Mouse (Mus musculus): ENCODE data around the gene Cep57l1. TPM values are rescaled to one million over a fixed set of nuclear protein-coding genes. Genes with fewer than 3 reads are reported as not detected.

Cep57l1 gene
- polyA plus RNA-seq, 1 experiment from 2014 or later = 24.8 TPM

DNA sequence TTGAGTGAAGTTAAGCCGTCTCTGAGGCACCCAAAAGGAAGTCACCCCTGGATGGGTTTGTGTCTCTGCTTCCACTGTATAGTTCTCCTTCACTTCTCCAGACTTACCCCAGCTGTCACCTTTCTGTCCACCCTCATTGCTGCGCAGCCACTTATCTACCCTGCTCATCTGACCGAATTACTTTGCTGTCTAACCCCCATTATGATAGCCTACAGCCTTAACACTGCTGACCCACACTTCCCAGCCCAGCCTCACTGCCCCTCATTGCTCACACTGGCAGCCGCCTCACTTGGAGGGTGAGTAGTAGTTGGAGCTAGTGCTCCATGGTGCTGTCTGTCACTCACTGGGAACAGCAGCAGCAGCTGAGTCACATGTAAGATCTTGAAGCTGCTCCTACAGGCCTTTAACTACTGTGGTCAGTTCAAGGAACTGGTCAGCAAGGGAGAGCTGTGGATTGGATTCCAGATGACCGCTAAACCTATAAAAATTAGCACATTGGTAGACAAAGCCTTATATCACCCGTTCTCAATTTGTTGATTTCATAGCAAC lies 4.7 kb upstream of the Cep57l1 start:
- H3K27ac ChIP-seq = no peak overlapping the region
- H3K9me3 ChIP-seq = no peaks in the 10 kb centered on the region
- H3K27me3 ChIP-seq = no peaks in the 10 kb centered on the region
- WGBS = 89% methylated on average over 6 of the region's 6 CpGs
- ATAC-seq (ENCODE audit: insufficient number of reproducible peaks, insufficient read depth, low FRiP score, low TSS enrichment, low read depth) = no peak
- no peak overlapping the region for H3K4me2 ChIP-seq
- peaks cover 25% of the 10 kb centered on the region for H3K4me1 ChIP-seq (replicated peaks)
- no peak overlapping the region for H3K4me3 ChIP-seq (replicated peaks)
- no peaks in the 10 kb centered on the region for H3K36me3 ChIP-seq
- no peak overlapping the region for H3K9ac ChIP-seq (replicated peaks)

GRCm38 (mm10) chr10:41812566-41812965 lies 2.9 kb upstream of the Cep57l1 start:
- 82% methylated on average over 6 of the region's 6 CpGs for WGBS
- Histone ChIP-seq H3K27ac (no peak overlapping the region), H3K36me3 (no peaks in the 10 kb centered on the region), H3K9ac (replicated peaks) (no peak overlapping the region), H3K27me3 (no peaks in the 10 kb centered on the region), H3K9me3 (0 out of 2 replicates have a peak, but pooled peaks cover 9% of the 10 kb centered on the region), H3K4me1 (replicated peaks) (peaks cover 25% of the 10 kb centered on the region), H3K4me2 (peak overlapping the region; percentile 79), H3K4me3 (replicated peaks) (0 out of 2 replicates have a peak overlapping the region, but pooled peaks have one; percentile 12)
- no peak for ATAC-seq (ENCODE audit: insufficient number of reproducible peaks, insufficient read depth, low FRiP score, low TSS enrichment, low read depth)

GRCm38 (mm10) chr10:41810564-41811455 lies 1.1 kb upstream of the Cep57l1 start:
- Histone ChIP-seq H3K4me3 (replicated peaks) (peak overlapping the region; percentile 65), H3K4me1 (replicated peaks) (peaks cover 25% of the 10 kb centered on the region), H3K9me3 (0 out of 2 replicates have a peak, but pooled peaks cover 9% of the 10 kb centered on the region), H3K4me2 (peak overlapping the region; percentile 79), H3K9ac (replicated peaks) (peak overlapping the region; percentile 75), H3K27ac (peak overlapping the region; percentile 96), H3K36me3 (no peaks in the 10 kb centered on the region), H3K27me3 (no peaks in the 10 kb centered on the region)
- WGBS = under 1% methylated on average over 36 of the region's 36 CpGs
- no peak; the same call in 1 of the 2 replicates for ATAC-seq (ENCODE audit: insufficient number of reproducible peaks, insufficient read depth, low FRiP score, low TSS enrichment, low read depth)

- H3K9ac ChIP-seq (replicated peaks) = peak overlapping the region; percentile 75
- H3K36me3 ChIP-seq = no peaks in the 10 kb centered on the region
- H3K4me3 ChIP-seq (replicated peaks) = peak overlapping the region; percentile 65
- H3K27me3 ChIP-seq = no peaks in the 10 kb centered on the region
- 0 out of 2 replicates have a peak, but pooled peaks cover 9% of the 10 kb centered on the region for H3K9me3 ChIP-seq
- WGBS = 3% methylated on average over 25 of the region's 25 CpGs
- ATAC-seq (ENCODE audit: insufficient number of reproducible peaks, insufficient read depth, low FRiP score, low TSS enrichment, low read depth) = peak; percentile 64
- H3K4me1 ChIP-seq (replicated peaks) = peaks cover 25% of the 10 kb centered on the region
- H3K27ac ChIP-seq = peak overlapping the region; percentile 96
- H3K4me2 ChIP-seq = peak overlapping the region; percentile 79
These were observed 446 bp downstream of the Cep57l1 start for GRCm38 (mm10) chr10:41809080-41809770.

DNA sequence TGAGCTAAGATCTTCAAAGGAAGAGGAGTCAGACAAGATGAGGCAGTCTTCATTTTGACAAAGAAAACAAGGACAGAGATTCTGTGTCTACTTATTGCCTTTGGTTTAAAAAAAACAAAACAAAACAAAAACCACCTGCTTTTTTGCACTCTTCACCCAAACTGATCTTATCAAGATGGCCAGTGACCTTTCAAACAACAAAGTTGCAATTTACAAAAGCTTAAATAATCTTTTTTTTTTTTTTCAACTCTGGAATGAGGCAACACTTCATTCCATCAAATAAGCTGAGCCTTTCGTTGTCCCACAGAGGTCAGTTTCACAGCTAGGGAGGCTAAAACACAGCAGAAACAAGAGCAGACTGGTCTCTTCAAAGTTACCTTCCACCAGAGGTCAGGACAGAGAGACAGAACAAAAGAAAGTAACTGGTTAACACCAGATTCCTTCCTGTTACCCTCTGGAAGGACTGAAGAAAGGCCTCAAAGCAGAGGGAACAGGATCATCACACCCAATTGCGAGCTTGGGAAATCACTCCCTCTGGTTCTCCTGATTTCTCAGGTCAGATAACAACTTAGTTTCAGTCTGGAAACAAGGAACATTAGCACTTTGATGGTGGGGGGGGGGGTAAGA lies 3.8 kb downstream of the Cep57l1 start:
- H3K9me3 ChIP-seq = peaks cover 23% of the 10 kb centered on the region; the same call in 1 of the 2 replicates
- WGBS = 67% methylated on average over 2 of the region's 2 CpGs
- no peak overlapping the region for H3K27ac ChIP-seq
- H3K4me1 ChIP-seq (replicated peaks) = no peaks in the 10 kb centered on the region
- no peaks in the 10 kb centered on the region for H3K27me3 ChIP-seq
- H3K4me2 ChIP-seq = no peak overlapping the region
- no peak overlapping the region for H3K9ac ChIP-seq (replicated peaks)
- peaks cover 25% of the 10 kb centered on the region for H3K36me3 ChIP-seq
- ATAC-seq (ENCODE audit: insufficient number of reproducible peaks, insufficient read depth, low FRiP score, low TSS enrichment, low read depth) = no peak
- H3K4me3 ChIP-seq (replicated peaks) = no peak overlapping the region

DNA sequence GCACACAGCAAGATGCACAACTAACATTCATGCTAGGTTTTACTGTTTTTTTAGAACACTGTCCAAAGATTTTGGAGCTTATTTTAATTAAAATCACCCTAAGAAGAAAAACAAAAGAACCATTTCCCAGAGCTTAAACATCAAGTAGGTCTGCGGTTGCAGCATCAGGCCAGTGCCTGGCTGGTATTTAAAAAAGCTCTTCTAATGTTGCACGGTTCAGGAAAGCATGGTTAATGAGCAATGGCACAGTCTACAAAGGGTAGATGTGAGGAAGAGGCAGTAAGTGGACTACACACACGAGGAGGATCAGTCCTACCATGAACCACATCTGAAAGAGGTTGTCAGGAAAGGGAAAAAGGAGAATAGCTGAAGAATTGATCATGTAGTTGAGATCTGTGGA lies 5.0 kb downstream of the Cep57l1 start:
- H3K9ac ChIP-seq (replicated peaks) = no peak overlapping the region
- H3K4me3 ChIP-seq (replicated peaks) = no peak overlapping the region
- no peak overlapping the region for H3K4me2 ChIP-seq
- WGBS = 91% methylated on average over 3 of the region's 3 CpGs
- H3K9me3 ChIP-seq = peaks cover 23% of the 10 kb centered on the region; the same call in 1 of the 2 replicates
- H3K4me1 ChIP-seq (replicated peaks) = no peaks in the 10 kb centered on the region
- no peak for ATAC-seq (ENCODE audit: insufficient number of reproducible peaks, insufficient read depth, low FRiP score, low TSS enrichment, low read depth)
- H3K36me3 ChIP-seq = peaks cover 36% of the 10 kb centered on the region
- no peaks in the 10 kb centered on the region for H3K27me3 ChIP-seq
- no peak overlapping the region for H3K27ac ChIP-seq

DNA sequence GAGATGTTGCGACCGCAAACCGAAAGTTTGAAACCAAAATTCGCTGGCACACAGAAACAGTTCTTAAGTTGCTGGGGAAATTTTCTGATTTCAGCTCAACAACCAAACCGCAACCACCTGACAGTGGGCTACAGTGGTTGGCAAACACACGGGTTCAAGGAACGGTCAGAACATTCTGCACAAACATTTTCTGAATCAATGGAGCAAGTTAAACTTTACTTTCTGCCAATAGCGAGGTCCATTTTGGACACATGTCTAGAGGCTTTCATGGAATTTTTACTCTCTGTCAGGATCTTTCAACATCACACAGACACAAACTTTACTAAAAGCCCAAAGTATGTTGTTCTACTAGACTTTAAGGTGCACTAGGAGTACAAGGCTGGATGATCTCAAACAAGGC lies 6.2 kb downstream of the Cep57l1 start:
- 96% methylated on average over 8 of the region's 8 CpGs for WGBS
- peaks cover 22% of the 10 kb centered on the region; the same call in 1 of the 2 replicates for H3K9me3 ChIP-seq
- ATAC-seq (ENCODE audit: insufficient number of reproducible peaks, insufficient read depth, low FRiP score, low TSS enrichment, low read depth) = no peak
- H3K4me3 ChIP-seq (replicated peaks) = no peak overlapping the region
- H3K4me2 ChIP-seq = no peak overlapping the region
- H3K9ac ChIP-seq (replicated peaks) = no peak overlapping the region
- no peak overlapping the region for H3K27ac ChIP-seq
- H3K27me3 ChIP-seq = no peaks in the 10 kb centered on the region
- no peaks in the 10 kb centered on the region for H3K4me1 ChIP-seq (replicated peaks)
- H3K36me3 ChIP-seq = peaks cover 43% of the 10 kb centered on the region

- Histone ChIP-seq H3K4me2 (no peak overlapping the region), H3K9ac (replicated peaks) (no peak overlapping the region), H3K4me3 (replicated peaks) (no peak overlapping the region), H3K36me3 (peaks cover 49% of the 10 kb centered on the region), H3K27me3 (no peaks in the 10 kb centered on the region), H3K27ac (no peak overlapping the region), H3K4me1 (replicated peaks) (no peaks in the 10 kb centered on the region), H3K9me3 (peaks cover 17% of the 10 kb centered on the region; the same call in 1 of the 2 replicates)
- ATAC-seq (ENCODE audit: insufficient number of reproducible peaks, insufficient read depth, low FRiP score, low TSS enrichment, low read depth) = no peak
- 96% methylated on average over 8 of the region's 8 CpGs for WGBS
These were observed 12.4 kb downstream of the Cep57l1 start for GRCm38 (mm10) chr10:41797253-41797652.

DNA sequence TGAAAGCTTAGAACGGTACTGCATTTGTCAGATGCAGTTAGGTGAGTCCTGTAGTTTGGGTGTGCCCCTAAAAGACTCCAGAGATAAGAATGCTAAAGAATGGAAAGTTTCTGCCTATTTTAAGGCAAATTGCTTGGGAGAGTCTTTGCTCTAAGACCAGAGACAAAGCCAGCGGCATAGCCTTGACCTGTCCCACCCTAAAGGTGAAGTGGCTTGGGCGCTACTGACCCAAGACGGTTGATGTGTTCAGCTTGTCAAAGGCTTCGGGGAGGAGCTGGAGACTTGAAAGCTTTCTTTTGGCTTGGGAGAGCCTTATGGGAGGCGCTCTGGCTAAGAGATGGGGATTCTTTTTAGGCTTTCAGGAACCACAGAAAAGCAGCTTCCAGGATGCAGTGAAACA lies 17.3 kb downstream of the Cep57l1 start:
- peaks cover 14% of the 10 kb centered on the region; the same call in 1 of the 2 replicates for H3K9me3 ChIP-seq
- H3K36me3 ChIP-seq = peaks cover 6% of the 10 kb centered on the region
- H3K4me3 ChIP-seq (replicated peaks) = no peak overlapping the region
- H3K4me1 ChIP-seq (replicated peaks) = no peaks in the 10 kb centered on the region
- H3K9ac ChIP-seq (replicated peaks) = no peak overlapping the region
- 94% methylated on average over 6 of the region's 6 CpGs for WGBS
- H3K27me3 ChIP-seq = no peaks in the 10 kb centered on the region
- no peak for ATAC-seq (ENCODE audit: insufficient number of reproducible peaks, insufficient read depth, low FRiP score, low TSS enrichment, low read depth)
- no peak overlapping the region for H3K27ac ChIP-seq
- H3K4me2 ChIP-seq = no peak overlapping the region

GRCm38 (mm10) chr10:41767254-41767653 lies 42.4 kb downstream of the Cep57l1 start:
- H3K4me3 ChIP-seq (replicated peaks) = no peak overlapping the region
- 92% methylated on average over 6 of the region's 6 CpGs for WGBS
- H3K4me2 ChIP-seq = no peak overlapping the region
- ATAC-seq (ENCODE audit: insufficient number of reproducible peaks, insufficient read depth, low FRiP score, low TSS enrichment, low read depth) = no peak
- H3K27ac ChIP-seq = no peak overlapping the region
- no peaks in the 10 kb centered on the region for H3K36me3 ChIP-seq
- no peaks in the 10 kb centered on the region for H3K9me3 ChIP-seq
- H3K27me3 ChIP-seq = no peaks in the 10 kb centered on the region
- no peak overlapping the region for H3K9ac ChIP-seq (replicated peaks)
- H3K4me1 ChIP-seq (replicated peaks) = no peaks in the 10 kb centered on the region

DNA sequence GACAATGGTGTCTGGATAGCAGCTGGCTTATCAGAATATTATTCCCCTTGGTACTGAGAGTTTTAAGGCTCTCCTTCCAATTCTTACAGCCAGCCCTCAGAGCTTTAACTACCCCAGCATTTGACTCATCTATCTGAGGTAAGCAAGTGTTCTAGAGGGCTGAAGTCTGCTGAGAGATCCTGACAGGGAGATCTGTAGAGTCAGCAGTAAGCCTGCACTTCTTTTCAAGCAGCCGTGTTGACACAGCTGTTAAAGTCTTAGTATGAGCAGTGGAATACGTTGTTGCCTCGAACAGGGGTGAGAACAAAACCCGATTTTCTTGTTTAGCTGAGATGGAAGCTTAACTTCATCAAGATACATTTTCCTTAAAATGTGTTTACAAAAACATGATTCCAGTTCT lies 43.4 kb downstream of the Cep57l1 start:
- WGBS = 87% methylated on average over 4 of the region's 4 CpGs
- H3K9ac ChIP-seq (replicated peaks) = no peak overlapping the region
- H3K27me3 ChIP-seq = no peaks in the 10 kb centered on the region
- H3K4me2 ChIP-seq = no peak overlapping the region
- H3K4me3 ChIP-seq (replicated peaks) = no peak overlapping the region
- no peak for ATAC-seq (ENCODE audit: insufficient number of reproducible peaks, insufficient read depth, low FRiP score, low TSS enrichment, low read depth)
- no peaks in the 10 kb centered on the region for H3K9me3 ChIP-seq
- H3K4me1 ChIP-seq (replicated peaks) = no peaks in the 10 kb centered on the region
- H3K27ac ChIP-seq = no peak overlapping the region
- H3K36me3 ChIP-seq = no peaks in the 10 kb centered on the region
